Mouse (Mus musculus) midbrain, embryonic 14.5 days (tissue): ENCODE measurements at regions not wholly inside any gene's neighbourhood (a gene's known extent, or its start where the extent isn't known, plus 50 kb on each side); places are given as distances from the start of the nearest gene placed in this dataset.

Source experiments
- ATAC-seq: fragments of 200-750 bp; cut with Nextera tagmentation; 2 replicates; pipeline ENCODE4 v1.8.0; 2017; ENCODE audit warnings: moderate number of reproducible peaks, moderate library complexity; ENCODE audit not compliant: low FRiP score, low TSS enrichment
- DNase-seq: peaks from one replicate; pipeline ENCODE4 v3.0.0-alpha.2; 2015
- H3K27ac ChIP-seq: fragments of 300-500 bp; sonication (generic); replicated peaks from 2 replicates; pipeline ENCODE4 v1.5.1; 2014; ENCODE audit warnings: mild to moderate bottlenecking, low read depth, low read length, moderate library complexity
- H3K27me3 ChIP-seq: fragments of 300-500 bp; sonication (generic); 2 replicates; pipeline ENCODE4 v1.6.1; 2014; ENCODE audit warnings: low read length, control low read depth, mixed read lengths; ENCODE audit not compliant: control insufficient read depth, insufficient read depth
- H3K36me3 ChIP-seq: fragments of 300-500 bp; sonication (generic); 2 replicates; pipeline ENCODE4 v1.6.1; 2014; ENCODE audit warnings: low read length, control low read depth; ENCODE audit not compliant: control insufficient read depth, insufficient read depth
- H3K4me1 ChIP-seq: fragments of 300-500 bp; sonication (generic); 2 replicates; pipeline ENCODE4 v1.6.1; 2014; ENCODE audit warnings: mild to moderate bottlenecking, antibody characterized with exemption, low read length, control low read depth; ENCODE audit not compliant: control insufficient read depth, insufficient read depth
- H3K4me2 ChIP-seq: fragments of 300-500 bp; sonication (generic); 2 replicates; pipeline ENCODE4 v1.6.1; 2014; ENCODE audit warnings: mild to moderate bottlenecking, low read length, moderate library complexity
- H3K4me3 ChIP-seq: fragments of 300-500 bp; sonication (generic); replicated peaks from 2 replicates; pipeline ENCODE4 v1.5.1; 2014; ENCODE audit warnings: low read depth, low read length
- H3K9ac ChIP-seq: fragments of 300-500 bp; sonication (generic); replicated peaks from 2 replicates; pipeline ENCODE4 v1.6.1; 2014; ENCODE audit warnings: mild to moderate bottlenecking, low read length, moderate library complexity
- H3K9me3 ChIP-seq: fragments of 300-500 bp; sonication (generic); 2 replicates; pipeline ENCODE4 v1.6.1; 2016; ENCODE audit warnings: low read length, control low read depth, mixed read lengths; ENCODE audit not compliant: control insufficient read depth
- WGBS: fragments of 180-500 bp; shearing (Covaris S2); extraction: QIAGEN DNeasy Blood & Tissue Kit; methylation state at CpG from one replicate; pipeline ENCODE4 v1.1.7; 2014; 5-methylcytosine and 5-hydroxymethylcytosine counted together

GRCm38 (mm10) chr12:35429473-35429872, 105.4 kb downstream of the Ahr start:
- no peak overlapping the region for H3K27ac ChIP-seq
- H3K4me2 ChIP-seq = no peak overlapping the region
- ATAC-seq (no peak), DNase-seq (no peak)
- no peaks in the 10 kb centered on the region for H3K36me3 ChIP-seq
- no peaks in the 10 kb centered on the region for H3K27me3 ChIP-seq
- H3K9me3 ChIP-seq = no peaks in the 10 kb centered on the region
- H3K4me1 ChIP-seq = no peaks in the 10 kb centered on the region
- 92% methylated on average over 1 of the region's 1 CpGs for WGBS
- no peak overlapping the region for H3K9ac ChIP-seq
- no peak overlapping the region for H3K4me3 ChIP-seq

- Histone ChIP-seq H3K4me1 (no peaks in the 10 kb centered on the region), H3K9me3 (no peaks in the 10 kb centered on the region), H3K4me2 (no peak overlapping the region), H3K9ac (no peak overlapping the region), H3K27me3 (no peaks in the 10 kb centered on the region), H3K36me3 (no peaks in the 10 kb centered on the region), H3K4me3 (no peak overlapping the region), H3K27ac (no peak overlapping the region)
- no peak for DNase-seq
- ATAC-seq = no peak
- WGBS = 68% methylated on average over 2 of the region's 2 CpGs
Observed at GRCm38 (mm10) chr12:35419206-35419605, 115.6 kb downstream of the Ahr start.

- ATAC-seq (no peak), DNase-seq (no peak)
- H3K4me1 ChIP-seq = no peaks in the 10 kb centered on the region
- H3K9ac ChIP-seq = no peak overlapping the region
- no peaks in the 10 kb centered on the region for H3K9me3 ChIP-seq
- no peaks in the 10 kb centered on the region for H3K27me3 ChIP-seq
- 89% methylated on average over 4 of the region's 4 CpGs for WGBS
- no peak overlapping the region for H3K27ac ChIP-seq
- no peaks in the 10 kb centered on the region for H3K36me3 ChIP-seq
- H3K4me3 ChIP-seq = no peak overlapping the region
- no peak overlapping the region for H3K4me2 ChIP-seq
Observed at GRCm38 (mm10) chr12:35417943-35418342, 116.9 kb downstream of the Ahr start.

GRCm38 (mm10) chr12:35416583-35416982, 118.3 kb downstream of the Ahr start:
- 59% methylated on average over 5 of the region's 5 CpGs for WGBS
- H3K9ac ChIP-seq = no peak overlapping the region
- H3K4me2 ChIP-seq = no peak overlapping the region
- no peaks in the 10 kb centered on the region for H3K4me1 ChIP-seq
- no peaks in the 10 kb centered on the region for H3K36me3 ChIP-seq
- 0 out of 2 replicates have a peak, but pooled peaks have one; percentile 27 for ATAC-seq
- no peaks in the 10 kb centered on the region for H3K9me3 ChIP-seq
- H3K4me3 ChIP-seq = no peak overlapping the region
- no peaks in the 10 kb centered on the region for H3K27me3 ChIP-seq
- H3K27ac ChIP-seq = no peak overlapping the region
- peak; percentile 23 for DNase-seq

- DNase-seq (no peak), ATAC-seq (no peak)
- WGBS = 75% methylated on average over 3 of the region's 3 CpGs
- Histone ChIP-seq H3K9ac (no peak overlapping the region), H3K4me2 (no peak overlapping the region), H3K36me3 (no peaks in the 10 kb centered on the region), H3K27me3 (no peaks in the 10 kb centered on the region), H3K9me3 (no peaks in the 10 kb centered on the region), H3K4me3 (no peak overlapping the region), H3K4me1 (no peaks in the 10 kb centered on the region), H3K27ac (no peak overlapping the region)
Observed at GRCm38 (mm10) chr12:35412715-35413114, 122.1 kb downstream of the Ahr start.

GRCm38 (mm10) chr12:35408461-35408860, 126.4 kb downstream of the Ahr start:
- no peaks in the 10 kb centered on the region for H3K9me3 ChIP-seq
- H3K36me3 ChIP-seq = no peaks in the 10 kb centered on the region
- H3K27ac ChIP-seq = no peak overlapping the region
- H3K4me1 ChIP-seq = no peaks in the 10 kb centered on the region
- H3K9ac ChIP-seq = no peak overlapping the region
- H3K4me2 ChIP-seq = no peak overlapping the region
- DNase-seq = no peak
- 84% methylated on average over 3 of the region's 3 CpGs for WGBS
- H3K4me3 ChIP-seq = no peak overlapping the region
- no peak for ATAC-seq
- H3K27me3 ChIP-seq = no peaks in the 10 kb centered on the region

- Histone ChIP-seq H3K9me3 (no peaks in the 10 kb centered on the region), H3K27me3 (no peaks in the 10 kb centered on the region), H3K9ac (no peak overlapping the region), H3K4me3 (no peak overlapping the region), H3K4me2 (no peak overlapping the region), H3K27ac (no peak overlapping the region), H3K4me1 (no peaks in the 10 kb centered on the region), H3K36me3 (no peaks in the 10 kb centered on the region)
- DNase-seq (no peak), ATAC-seq (no peak)
- 88% methylated on average over 3 of the region's 3 CpGs for WGBS
Observed at GRCm38 (mm10) chr12:35408044-35408443, 126.8 kb downstream of the Ahr start.

GRCm38 (mm10) chr12:35401853-35402252, 133.0 kb downstream of the Ahr start:
- no peak for ATAC-seq
- Histone ChIP-seq H3K4me1 (no peaks in the 10 kb centered on the region), H3K36me3 (no peaks in the 10 kb centered on the region), H3K4me3 (no peak overlapping the region), H3K27me3 (no peaks in the 10 kb centered on the region), H3K4me2 (no peak overlapping the region), H3K27ac (no peak overlapping the region), H3K9me3 (no peaks in the 10 kb centered on the region), H3K9ac (no peak overlapping the region)
- DNase-seq = no peak
- whole genome bisulfite sequencing = 69% methylated on average over 2 of the region's 2 CpGs

- Histone ChIP-seq H3K36me3 (no peaks in the 10 kb centered on the region), H3K4me1 (no peaks in the 10 kb centered on the region), H3K9me3 (no peaks in the 10 kb centered on the region), H3K27me3 (no peaks in the 10 kb centered on the region), H3K27ac (no peak overlapping the region), H3K4me3 (no peak overlapping the region), H3K9ac (no peak overlapping the region), H3K4me2 (no peak overlapping the region)
- WGBS = 79% methylated on average over 2 of the region's 2 CpGs
- ATAC-seq = no peak
- DNase-seq = no peak
Observed at GRCm38 (mm10) chr12:35401219-35401618, 133.6 kb downstream of the Ahr start.
